Mouse (Mus musculus) mouse embryonic stem cell (cell line): ENCODE results near the gene Hrc.

Experiments
- in situ Hi-C, 2 experiments: fragments of 300-500 bp; cut with MboI; formaldehyde crosslinking; loops; 1 replicate in 1 of 2; 3 replicates in 1 of 2; pipeline ENCODE4 v1.14.3; 2019 to 2020; ENCODE audit warnings: low sequenced_read_pairs in 2 of 2, low pct_unique_long_range_greater_than_20kb in 1 of 2, mixed read lengths in 1 of 2; ENCODE audit not compliant: unreplicated experiment in 1 of 2

Hrc gene

DNA sequence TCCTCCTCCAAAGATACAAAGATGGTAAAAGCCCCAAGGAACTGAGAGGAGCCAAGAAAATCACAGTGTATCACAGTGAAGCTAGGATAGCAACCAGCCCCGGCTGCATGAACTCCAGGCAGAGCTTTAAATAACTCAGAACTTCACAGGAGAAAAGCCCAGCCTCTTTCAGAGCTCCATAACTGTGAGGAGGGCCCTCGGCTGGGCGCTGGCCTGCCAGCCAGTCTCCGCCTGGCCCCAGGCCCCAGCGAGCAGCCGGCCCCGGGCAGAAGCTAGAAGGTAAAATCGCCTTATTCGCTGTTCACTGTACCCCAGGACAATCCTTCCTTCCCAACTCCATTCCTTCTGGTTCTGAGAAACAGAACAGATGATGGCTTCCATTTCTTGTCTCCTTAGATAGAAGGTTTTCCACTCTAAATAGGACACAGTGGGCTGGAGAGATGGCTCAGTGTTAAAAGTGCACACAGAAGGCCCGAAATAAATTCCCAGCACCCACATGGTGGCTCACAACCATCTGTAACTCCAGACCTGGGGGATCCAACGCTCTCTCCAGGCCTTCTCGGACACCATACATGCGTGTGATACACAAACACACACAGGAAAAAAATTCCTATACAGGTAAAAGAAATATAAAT lies 6.1 kb upstream of the Hrc start:
- in situ Hi-C loops: no loop called here

DNA sequence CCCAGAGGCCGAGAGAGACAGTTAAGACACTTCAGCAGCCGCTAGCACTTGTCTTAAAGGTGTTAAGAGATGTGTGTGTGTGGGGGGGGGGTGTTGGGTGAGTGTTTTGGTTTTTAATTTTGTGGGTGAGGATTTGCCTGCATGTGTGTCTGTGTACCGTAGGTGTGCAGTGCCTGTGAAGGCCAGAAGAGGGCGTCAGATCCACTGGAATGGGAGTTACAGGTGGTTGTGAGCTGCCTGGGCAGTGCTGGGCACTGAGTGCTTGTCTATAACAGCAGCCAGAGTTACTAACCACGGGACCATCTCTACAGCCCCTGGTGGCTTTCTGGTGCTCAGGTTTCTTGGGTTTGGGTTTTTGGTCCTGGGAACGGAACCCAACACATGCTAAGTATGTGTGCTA lies 3.6 kb upstream of the Hrc start:
- in situ Hi-C loops: no loop called here

DNA sequence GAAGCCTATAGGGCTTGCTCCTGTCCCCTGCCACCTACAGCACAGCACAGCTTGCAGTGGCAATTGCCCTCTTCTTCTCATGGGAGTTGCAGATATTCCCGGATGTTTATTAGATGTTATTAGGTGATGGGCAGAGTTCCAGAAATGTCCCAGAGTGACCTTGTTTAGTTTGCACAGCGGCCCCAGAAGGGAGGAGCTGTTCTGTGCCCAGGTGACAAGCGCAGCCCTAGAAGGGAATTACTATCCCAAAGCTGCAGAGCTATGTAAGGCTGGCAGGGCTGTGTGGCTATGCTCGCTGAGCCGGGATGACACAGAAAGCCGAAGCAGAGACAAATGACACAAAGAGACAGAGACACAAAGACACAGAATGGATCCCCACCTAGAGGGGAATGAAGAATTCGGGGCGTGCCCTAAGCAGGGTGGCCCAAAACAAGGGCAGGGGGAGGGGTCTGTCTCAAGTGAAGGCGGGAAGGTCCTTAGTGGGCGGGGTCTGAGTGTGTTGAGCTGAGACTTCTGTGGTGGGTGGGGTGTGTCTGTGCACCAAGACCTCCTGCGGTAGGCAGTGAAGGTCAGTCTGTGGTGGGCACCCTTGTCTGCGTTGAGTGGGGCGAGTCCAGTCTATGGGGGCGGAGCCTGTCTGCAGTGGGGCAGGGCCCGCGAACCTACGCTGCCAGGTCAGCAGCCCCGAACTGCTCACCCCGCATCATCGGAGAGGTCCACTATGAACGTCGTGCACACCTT lies 2.2 kb upstream of the Hrc start:
- in situ Hi-C loops: no loop called here

DNA sequence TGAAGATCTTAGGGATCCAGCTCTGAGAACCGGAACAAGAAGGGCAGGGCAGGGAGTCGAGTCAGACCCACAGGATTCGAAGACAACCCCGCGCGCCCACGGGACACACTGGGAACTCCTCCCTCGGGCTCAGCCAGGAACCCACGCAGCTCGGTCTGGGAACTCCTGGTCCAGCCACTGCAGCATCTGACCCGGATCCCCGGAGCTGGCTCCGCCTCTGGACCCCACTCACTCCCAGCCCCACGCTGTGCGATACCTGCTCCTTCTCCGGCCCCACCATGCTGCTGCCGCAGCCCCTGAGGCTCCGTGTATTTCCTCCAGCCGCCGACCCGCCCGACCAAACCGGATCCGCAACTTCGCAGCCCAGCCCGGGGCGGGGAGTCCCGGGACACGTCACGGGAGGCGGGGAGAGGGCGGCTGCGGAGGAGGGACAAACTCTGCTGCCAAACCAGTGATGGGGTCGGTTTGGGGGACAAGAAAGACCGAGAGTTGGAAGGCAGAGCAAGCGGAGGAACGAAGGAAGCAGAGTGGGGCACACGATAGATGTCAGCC lies 1.6 kb upstream of the Hrc start, which contains the start of gene Trpm4:
Gene Trpm4 (minus strand): TSS at position 350 of the 552 bp plus-strand sequence.
- in situ Hi-C loops: no loop called here

DNA sequence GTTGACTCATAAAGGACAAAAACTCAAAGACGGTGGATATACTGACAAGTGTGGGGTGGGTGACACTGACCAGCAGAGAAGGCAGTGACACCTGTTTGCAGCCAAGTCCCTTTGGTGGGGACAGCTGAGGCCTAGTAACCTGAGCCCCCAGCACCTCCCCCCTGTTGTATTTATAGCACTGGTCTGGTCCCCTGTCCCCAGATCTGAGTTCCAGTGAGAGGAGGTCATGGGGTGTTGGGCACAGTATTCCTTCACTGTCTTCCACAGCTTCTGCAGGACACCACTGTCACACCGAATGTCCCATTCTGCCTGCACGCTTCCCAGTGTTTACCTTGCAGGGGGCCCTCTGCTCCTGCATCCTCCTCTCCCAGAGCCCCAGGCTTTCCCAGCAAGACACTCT lies 485 bp upstream of the Hrc start:
- in situ Hi-C loops: no loop called here

DNA sequence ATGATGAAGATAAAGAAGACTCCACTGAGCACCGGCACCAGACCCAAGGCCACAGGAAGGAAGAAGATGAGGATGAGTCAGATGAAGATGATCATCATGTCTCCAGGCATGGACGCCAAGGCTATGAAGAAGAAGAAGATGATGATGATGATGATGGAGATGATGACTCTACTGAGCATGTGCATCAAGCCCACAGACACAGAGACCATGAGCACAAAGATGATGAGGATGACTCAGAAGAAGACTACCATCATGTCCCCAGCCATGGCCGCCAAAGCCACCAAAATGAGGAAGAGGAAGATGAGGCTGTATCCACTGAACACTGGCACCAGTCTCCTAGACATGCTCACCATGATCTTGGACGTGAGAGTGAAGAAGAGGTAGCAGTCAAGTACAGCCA lies 1.2 kb downstream of the Hrc start:
- in situ Hi-C loops: no loop called here

DNA sequence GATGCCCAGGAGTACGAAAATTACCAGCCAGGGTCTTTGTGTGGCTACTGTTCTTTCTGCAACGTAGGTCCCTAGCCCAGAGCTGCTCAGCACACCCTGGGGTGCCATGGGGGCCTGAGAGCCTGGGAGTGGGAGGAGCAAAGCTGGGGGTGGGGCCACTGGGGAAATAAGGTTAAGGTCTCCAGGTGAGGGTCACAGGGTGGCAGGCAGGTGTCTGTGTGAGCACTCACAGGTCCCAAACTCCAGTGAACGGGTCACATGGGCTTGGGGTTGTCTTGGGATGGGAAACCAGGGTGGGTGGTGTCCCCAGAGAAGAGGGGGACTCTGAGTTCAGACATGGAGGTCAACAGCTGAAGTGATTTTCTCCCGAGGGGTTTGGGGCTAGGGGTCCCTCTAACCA lies 2.4 kb downstream of the Hrc start:
- in situ Hi-C loops: no loop called here

DNA sequence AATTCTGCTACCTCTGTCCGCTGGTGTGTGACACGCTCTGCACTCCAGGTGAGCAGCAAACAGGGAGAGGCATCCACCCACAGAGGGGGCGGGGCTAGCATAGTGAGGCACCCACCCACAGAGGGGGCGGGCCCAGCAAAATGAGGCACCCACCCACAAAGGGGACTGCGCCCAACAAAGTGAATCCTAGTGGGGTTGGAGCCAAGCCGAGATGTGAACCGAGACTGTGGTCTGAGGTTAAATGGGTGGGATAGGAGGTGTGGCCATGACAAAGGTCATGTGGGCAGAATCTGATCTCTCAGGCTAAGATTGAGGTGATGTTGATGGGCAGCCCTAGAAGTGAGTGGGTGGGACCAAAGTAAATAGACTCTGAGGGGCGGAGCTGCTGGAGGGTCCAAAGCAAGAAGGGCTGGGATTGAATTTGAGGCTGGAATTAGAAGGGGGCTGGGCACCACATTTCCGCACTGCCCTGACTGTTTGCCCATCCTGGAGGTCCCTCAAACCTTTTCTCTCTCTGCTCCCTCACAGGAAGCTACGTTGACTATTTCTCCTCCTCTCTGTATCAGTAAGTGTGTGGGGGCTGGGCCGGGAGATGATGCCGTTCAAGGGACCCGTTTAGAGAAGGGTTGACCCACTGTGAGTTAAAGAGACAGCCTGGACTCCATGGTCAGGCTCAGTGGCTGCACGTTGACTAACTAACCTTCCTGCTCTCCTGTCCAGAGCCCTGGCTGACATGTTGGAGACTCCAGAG lies 3.2 kb downstream of the Hrc start:
- in situ Hi-C loops: no loop called here

DNA sequence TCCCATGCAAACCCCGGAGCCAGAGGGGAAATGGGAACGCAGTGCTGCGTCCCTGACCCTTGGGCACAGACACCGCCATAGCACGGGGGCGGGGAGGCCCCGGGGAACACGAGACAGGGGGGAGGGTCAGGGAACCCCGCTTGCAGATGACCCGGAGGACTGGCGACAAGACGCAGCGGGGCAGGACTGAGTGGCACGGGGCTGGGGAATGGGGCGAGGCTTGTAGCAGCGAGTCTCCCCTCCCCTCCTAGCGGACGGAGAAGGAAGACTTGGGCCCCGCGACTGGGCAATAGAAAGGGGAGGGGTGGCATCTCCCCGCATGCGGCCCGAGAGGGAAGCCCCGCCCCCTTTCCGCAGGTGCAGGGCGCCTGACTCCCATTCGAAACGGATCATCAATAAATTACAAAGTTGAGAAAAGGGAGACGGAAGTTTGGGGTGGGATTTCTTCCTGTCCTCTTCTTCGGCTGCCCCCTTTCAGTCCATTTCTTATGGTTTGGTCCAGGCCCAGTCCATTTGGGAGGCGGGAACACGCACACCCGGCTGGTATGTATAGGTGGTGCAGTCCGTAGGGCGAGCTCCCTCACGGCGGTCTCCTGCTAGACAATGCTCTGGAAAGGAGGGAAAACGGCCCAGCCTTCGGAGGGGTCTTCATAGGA lies 4.4 kb downstream of the Hrc start:
- in situ Hi-C loops: no loop called here

DNA sequence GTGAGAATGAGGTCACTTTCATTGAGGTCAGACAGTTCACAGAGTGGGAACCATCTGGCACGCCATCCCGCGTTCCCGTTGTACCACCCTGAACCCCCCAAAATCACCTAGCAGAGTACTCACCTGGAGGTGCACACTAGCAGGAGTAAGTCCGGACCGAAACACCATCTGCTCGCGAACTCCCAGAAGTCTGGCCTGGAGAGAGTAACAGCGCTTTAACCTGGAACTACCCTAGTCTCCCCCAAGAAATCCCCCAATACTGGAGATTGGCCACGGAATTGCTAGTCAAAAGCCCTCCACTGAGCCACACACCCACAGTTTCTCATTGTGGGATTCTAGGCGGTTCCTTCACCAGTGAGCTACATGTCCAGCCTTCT lies 5.0 kb downstream of the Hrc start:
- in situ Hi-C loops: no loop called here

DNA sequence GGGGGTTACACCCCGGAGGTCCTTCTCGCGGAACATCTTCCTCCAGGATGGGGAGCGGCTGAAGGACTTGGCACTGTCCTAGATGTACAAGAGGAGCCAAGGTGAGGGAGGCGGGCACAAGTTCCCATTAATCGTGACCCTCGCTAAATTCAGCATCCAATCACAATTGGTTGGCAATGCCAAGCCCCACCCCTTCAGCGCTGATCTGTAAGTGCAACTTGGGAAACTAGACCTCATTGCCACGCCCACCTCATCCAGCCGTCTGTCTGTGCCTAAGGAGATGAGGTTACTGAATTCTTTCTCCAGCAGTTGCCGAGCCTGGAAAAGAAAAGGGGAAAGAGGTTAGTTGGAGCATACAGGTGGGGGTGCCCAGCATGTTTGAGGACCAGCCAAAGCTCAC lies 5.6 kb downstream of the Hrc start:
- in situ Hi-C loops: no loop called here

DNA sequence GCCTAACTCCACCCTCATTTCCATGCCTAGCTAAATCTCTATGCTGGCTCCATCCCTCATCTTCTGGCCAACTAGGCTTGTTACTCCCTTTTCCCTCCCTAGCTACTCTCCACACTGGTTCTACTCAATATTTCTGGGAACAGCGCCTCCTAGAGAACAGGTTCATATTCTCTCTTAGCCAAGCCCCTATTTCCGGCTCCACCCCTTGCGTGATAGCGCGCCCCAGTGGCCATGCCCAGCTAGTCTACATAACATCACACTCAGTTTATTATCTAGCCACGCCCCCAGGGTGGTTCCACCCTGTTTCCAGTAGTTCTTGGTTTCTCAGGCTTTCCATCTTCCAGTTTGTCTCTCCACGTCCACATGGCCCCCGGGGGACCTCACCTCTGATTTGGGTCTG lies 6.2 kb downstream of the Hrc start:
- in situ Hi-C loops: no loop called here

DNA sequence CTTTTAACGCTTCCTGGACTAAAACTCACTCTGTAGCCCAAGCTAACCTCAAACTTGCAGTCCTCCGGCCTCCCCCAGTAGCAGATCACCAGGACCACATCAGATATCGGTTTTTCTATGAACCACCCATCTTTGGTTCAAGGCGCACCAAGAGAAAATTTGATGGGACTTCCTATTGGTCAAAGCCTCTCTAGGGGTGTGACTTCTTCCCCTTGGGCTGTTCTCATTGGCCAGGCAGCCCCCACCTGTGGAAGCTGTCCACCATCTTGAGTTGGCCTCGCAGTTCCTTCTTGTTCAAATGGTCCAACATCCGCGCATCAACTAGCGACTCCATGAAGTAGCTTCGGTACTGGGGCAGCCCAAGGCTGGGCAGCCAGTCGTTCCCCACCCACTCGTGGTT lies 7.0 kb downstream of the Hrc start:
- in situ Hi-C loops: no loop called here

DNA sequence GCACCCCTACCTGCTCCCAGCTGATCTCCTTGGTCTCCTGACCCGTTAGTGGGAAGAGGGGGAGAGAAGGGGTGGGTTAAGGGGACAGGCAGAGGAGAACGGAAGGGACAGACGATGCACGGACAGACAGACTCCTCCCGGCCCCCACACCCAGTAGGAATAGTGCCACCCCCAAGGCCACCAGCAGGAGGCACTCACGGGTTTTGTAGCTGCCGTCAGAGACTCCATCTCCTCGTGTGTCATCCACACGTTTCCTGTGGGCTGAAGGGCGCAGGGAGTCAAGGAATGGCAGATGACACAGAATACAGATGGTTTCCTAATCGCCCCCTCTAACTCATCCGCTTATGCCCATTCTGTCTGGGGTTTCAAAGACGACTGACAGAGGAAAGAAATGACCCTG lies 8.5 kb downstream of the Hrc start:
- in situ Hi-C loops: no loop called here

DNA sequence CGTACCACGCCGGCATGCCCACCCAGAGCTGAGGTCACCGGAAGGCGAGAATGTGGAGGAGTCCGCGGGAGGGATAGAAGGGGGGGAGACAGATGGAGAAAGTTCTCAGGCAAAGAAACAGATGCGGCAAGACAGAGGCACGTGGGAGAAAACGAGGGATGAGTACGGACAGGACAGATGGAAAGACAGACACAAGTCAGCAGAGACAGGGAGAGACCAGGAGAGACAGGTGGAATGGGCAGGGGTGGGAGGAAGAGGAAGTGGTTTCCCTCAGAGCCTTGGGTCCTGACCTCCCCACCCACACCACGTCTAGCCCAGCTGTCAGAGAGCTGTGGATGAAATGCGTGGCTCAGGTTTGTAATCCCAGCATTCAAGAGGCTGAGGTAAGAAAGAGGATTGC lies 11.8 kb downstream of the Hrc start:
- in situ Hi-C loops: no loop called here

DNA sequence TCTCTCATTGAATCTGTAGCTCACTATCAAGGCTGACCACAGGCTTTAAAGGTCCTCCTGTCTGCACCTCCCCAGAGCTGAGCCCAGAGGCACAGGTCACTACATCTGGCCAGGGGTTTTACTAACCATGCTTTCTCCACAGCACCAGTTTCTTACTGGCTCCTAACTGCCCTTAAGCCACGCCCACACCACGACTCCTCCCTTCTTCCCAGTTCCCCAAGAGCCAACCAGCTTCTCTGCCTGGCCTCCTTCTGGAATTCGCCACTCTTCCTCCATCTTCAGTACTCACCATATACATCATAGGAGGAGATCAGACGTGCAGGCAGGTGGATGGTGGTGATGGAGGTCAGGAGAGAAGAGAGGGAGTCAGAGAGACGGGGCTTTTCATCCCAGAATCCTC lies 18.0 kb downstream of the Hrc start:
- in situ Hi-C loops: no loop called here

DNA sequence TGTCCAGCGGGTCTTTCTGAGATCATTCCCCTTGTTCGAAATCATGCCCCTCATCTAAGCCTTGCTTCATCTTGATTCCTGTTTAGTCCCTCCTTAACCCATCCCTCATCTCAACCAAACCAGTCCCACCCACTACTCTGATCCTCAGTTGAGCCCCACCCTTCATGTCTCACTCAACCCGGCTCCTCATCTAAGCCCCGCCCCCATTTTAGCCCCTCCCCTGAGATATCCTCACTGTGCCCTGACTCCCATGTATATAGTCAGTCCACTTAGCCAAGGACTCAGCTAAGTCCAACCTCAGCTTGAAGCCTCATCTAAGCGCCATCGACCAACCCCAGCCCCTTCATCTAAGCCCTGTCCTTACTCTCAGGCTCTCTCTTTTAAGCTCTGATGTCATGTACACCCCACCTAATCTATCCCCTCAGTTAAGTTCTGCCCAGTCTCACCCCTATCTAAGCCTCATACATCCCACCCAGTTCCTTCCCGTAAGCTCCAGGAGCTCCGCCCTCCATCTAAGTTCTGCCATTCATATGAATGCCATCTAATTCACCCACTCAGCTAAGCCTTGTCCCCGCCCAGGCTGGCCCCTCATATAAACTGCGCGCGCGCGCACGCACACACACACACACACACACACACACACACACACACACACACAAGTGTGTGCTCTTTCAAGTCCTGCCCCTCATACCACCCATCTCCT lies 20.4 kb downstream of the Hrc start:
- in situ Hi-C loops: no loop called here

DNA sequence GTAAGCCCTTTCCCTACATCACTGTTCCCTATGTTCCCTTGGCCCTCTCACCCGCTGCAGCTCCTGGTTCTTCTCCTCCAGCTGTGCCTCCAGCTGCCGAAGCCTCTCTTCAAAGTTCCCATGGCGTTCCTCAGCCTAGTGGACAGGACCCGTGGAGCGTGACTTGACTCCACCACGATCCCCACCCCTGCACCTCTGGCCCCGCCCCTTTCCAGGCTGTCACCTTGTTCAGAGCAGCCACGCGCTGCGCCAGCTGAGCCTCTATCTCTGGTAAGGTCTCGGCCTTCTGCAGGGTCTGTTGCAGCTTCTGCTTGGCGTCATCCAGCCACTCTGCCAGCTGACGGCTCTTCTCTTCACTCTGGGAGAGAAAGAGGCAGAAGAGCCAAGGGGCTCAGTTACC lies 21.0 kb downstream of the Hrc start:
- in situ Hi-C loops: no loop called here
